Mouse (Mus musculus) forebrain, embryonic 13.5 days (tissue): ENCODE results near the gene Spaca6. TPM values are rescaled to one million over a fixed set of nuclear protein-coding genes. Genes with fewer than 3 reads are reported as not detected.
A peak's percentile ranks its signal among the peaks of the same experiment; 100 is the strongest.

ENCODE experiments used
- ATAC-seq: fragments of 200-750 bp; cut with Nextera tagmentation; 2 replicates; pipeline ENCODE4 v1.8.0; 2017
- H3K27ac ChIP-seq: fragments of 300-500 bp; sonication (generic); 2 replicates; pipeline ENCODE4 v1.5.1; 2015; ENCODE audit warnings: inconsistent platforms, mild to moderate bottlenecking, moderate library complexity
- H3K27me3 ChIP-seq: fragments of 300-500 bp; sonication (generic); 2 replicates; pipeline ENCODE4 v1.6.1; 2015; ENCODE audit warnings: mild to moderate bottlenecking, inconsistent platforms
- H3K36me3 ChIP-seq: fragments of 300-500 bp; sonication (generic); 2 replicates; pipeline ENCODE4 v1.6.1; 2015; ENCODE audit warnings: mild to moderate bottlenecking, inconsistent platforms; ENCODE audit not compliant: poor library complexity, severe bottlenecking
- H3K4me1 ChIP-seq: fragments of 300-500 bp; sonication (generic); 2 replicates; pipeline ENCODE4 v1.6.1; 2015; ENCODE audit warnings: inconsistent platforms
- H3K4me2 ChIP-seq: fragments of 300-500 bp; sonication (generic); 2 replicates; pipeline ENCODE4 v1.6.1; 2015; ENCODE audit warnings: inconsistent platforms, mild to moderate bottlenecking, moderate library complexity
- H3K4me3 ChIP-seq: fragments of 300-500 bp; sonication (generic); 2 replicates; pipeline ENCODE4 v1.5.1; 2015; ENCODE audit warnings: mild to moderate bottlenecking, inconsistent platforms
- H3K9ac ChIP-seq: fragments of 300-500 bp; sonication (generic); 2 replicates; pipeline ENCODE4 v1.6.1; 2015; ENCODE audit warnings: mild to moderate bottlenecking, inconsistent platforms
- H3K9me3 ChIP-seq: fragments of 300-500 bp; sonication (generic); replicated peaks from 2 replicates; pipeline ENCODE4 v1.6.1; 2016; ENCODE audit warnings: inconsistent platforms
- WGBS: fragments of 180-500 bp; shearing (Covaris S2); methylation state at CpG from one replicate; pipeline ENCODE4 v1.1.7; 2015; 5-methylcytosine and 5-hydroxymethylcytosine counted together
- microRNA counts: library from miRNA; unstranded; fragments of <30 nt; microRNA quantifications from one replicate; lab custom pipeline; 2016
- microRNA-seq: library from miRNA; unstranded; fragments of <30 nt; microRNA quantifications from one replicate; pipeline ENCODE4, GENCODE M21; 2016
- polyA plus RNA-seq: library from polyadenylated mRNA; unstranded; fragments of >200 nt; fragmentation: Nextera tagmentation; extraction: Ambion mirVana; gene quantifications from 2 replicates; pipeline ENCODE4 v1.2.1, GENCODE M21; 2015

Spaca6 gene
- polyA plus RNA-seq, 1 experiment from 2014 or later: 34.7 TPM

GRCm38 (mm10) chr17:17879347-17879746 lies 52.4 kb downstream of the Spaca6 start:
- Histone ChIP-seq H3K27me3 (no peaks in the 10 kb centered on the region), H3K36me3 (no peaks in the 10 kb centered on the region), H3K4me1 (no peaks in the 10 kb centered on the region), H3K4me3 (no peak overlapping the region), H3K9ac (no peak overlapping the region), H3K27ac (no peak overlapping the region), H3K4me2 (no peak overlapping the region), H3K9me3 (no peaks in the 10 kb centered on the region)
- ATAC-seq: no peak
- 85% methylated on average over 1 of the region's 1 CpGs for WGBS

GRCm38 (mm10) chr17:17882672-17883071 lies 55.7 kb downstream of the Spaca6 start:
- no peaks in the 10 kb centered on the region for H3K4me1 ChIP-seq
- no peak for ATAC-seq
- no peak overlapping the region for H3K4me2 ChIP-seq
- WGBS: 81% methylated on average over 3 of the region's 3 CpGs
- no peak overlapping the region for H3K4me3 ChIP-seq
- H3K27ac ChIP-seq: no peak overlapping the region
- H3K27me3 ChIP-seq: no peaks in the 10 kb centered on the region
- H3K36me3 ChIP-seq: no peaks in the 10 kb centered on the region
- H3K9ac ChIP-seq: no peak overlapping the region
- H3K9me3 ChIP-seq: no peaks in the 10 kb centered on the region

GRCm38 (mm10) chr17:17883840-17884239 lies 56.9 kb downstream of the Spaca6 start, which contains the start of gene Fpr1:
TSS of gene Fpr1 (minus strand) at chr17:17883940.
- H3K9ac ChIP-seq: no peak within 1 kb of the TSS
- H3K36me3 ChIP-seq: no peaks in the 10 kb centered on the region
- no peak within 1 kb of the TSS for H3K27ac ChIP-seq
- H3K4me1 ChIP-seq: no peaks in the 10 kb centered on the region
- H3K4me3 ChIP-seq: no peak within 1 kb of the TSS
- H3K9me3 ChIP-seq: no peaks in the 10 kb centered on the region
- ATAC-seq: no peak
- H3K4me2 ChIP-seq: no peak within 1 kb of the TSS
- WGBS: 62% methylated on average over 1 of the region's 1 CpGs
- no peaks in the 10 kb centered on the region for H3K27me3 ChIP-seq

- Histone ChIP-seq H3K27ac (no peak within 1 kb of the TSS), H3K36me3 (no peaks in the 10 kb centered on the region), H3K9me3 (no peaks in the 10 kb centered on the region), H3K4me2 (no peak within 1 kb of the TSS), H3K4me1 (no peaks in the 10 kb centered on the region), H3K27me3 (no peaks in the 10 kb centered on the region), H3K9ac (no peak within 1 kb of the TSS), H3K4me3 (no peak within 1 kb of the TSS)
- 60% methylated on average over 1 of the region's 1 CpGs for WGBS
- ATAC-seq: no peak
Measured at GRCm38 (mm10) chr17:17887774-17888248, 60.9 kb downstream of the Spaca6 start, which contains the start of the genes Fpr2 and Fpr3. TSS of gene Fpr2 (plus strand) at chr17:17887824. TSS of gene Fpr3 (plus strand) at chr17:17887852.

- no peaks in the 10 kb centered on the region for H3K4me1 ChIP-seq
- no peaks in the 10 kb centered on the region for H3K36me3 ChIP-seq
- no peak overlapping the region for H3K9ac ChIP-seq
- WGBS: 89% methylated on average over 2 of the region's 2 CpGs
- no peak overlapping the region for H3K4me3 ChIP-seq
- H3K4me2 ChIP-seq: no peak overlapping the region
- H3K27me3 ChIP-seq: no peaks in the 10 kb centered on the region
- ATAC-seq: no peak
- no peak overlapping the region for H3K27ac ChIP-seq
- H3K9me3 ChIP-seq: no peaks in the 10 kb centered on the region
Measured at GRCm38 (mm10) chr17:17889732-17890425, 62.9 kb downstream of the Spaca6 start.

MicroRNAs encoded within 50 kb of the gene (microRNA counts, 519-probe panel; counts per million panel counts)
- 6,067 counts per million, percentile 96 among the panel's probes with 10 or more counts for microRNA mmu-let-7e (lab: Ali Mortazavi, UCI)
- microRNA mmu-miR-125a-3p (lab: Ali Mortazavi, UCI): 4,032 counts per million, percentile 78 among the panel's probes with 10 or more counts
- microRNA mmu-miR-125a-5p (lab: Ali Mortazavi, UCI): 6,655 counts per million, percentile 99 among the panel's probes with 10 or more counts
- 5,516 counts per million, percentile 94 among the panel's probes with 10 or more counts for microRNA mmu-miR-99b (lab: Ali Mortazavi, UCI)

Small RNAs within 50 kb of the gene (microRNA-seq; reads per million reads assigned to microRNA genes)
- gene Gm25927 (not detected), gene Mir125a (3,807 reads per million, percentile 88 among the genes with 10 or more reads in this experiment), gene Mir99b (28,752 reads per million, percentile 98 among the genes with 10 or more reads in this experiment), gene Mirlet7e (not detected)

Other genes starting within 250 kb of the Spaca6 start
- 8.9 and 9.2 TPM in 2 replicates for gene Lnpep, start 202.1 kb upstream of the Spaca6 start, polyA plus RNA-seq
- not detected in 2 replicates for gene Vmn2r90, start 123.4 kb upstream of the Spaca6 start, polyA plus RNA-seq
- 0.65 and 0.77 TPM in 2 replicates for gene Has1, start 28.0 kb downstream of the Spaca6 start, polyA plus RNA-seq
- gene Fpr1, start 56.8 kb downstream of the Spaca6 start, polyA plus RNA-seq: not detected in 2 replicates
- not detected in 2 replicates for gene Fpr2, start 60.7 kb downstream of the Spaca6 start, polyA plus RNA-seq
- gene Fpr3, start 60.7 kb downstream of the Spaca6 start, polyA plus RNA-seq: not detected in 2 replicates
- gene Fpr-rs4, start 194.6 kb downstream of the Spaca6 start, polyA plus RNA-seq: not detected in 2 replicates
- gene Vmn2r124, start 222.3 kb downstream of the Spaca6 start, polyA plus RNA-seq: not detected in 2 replicates